Comparison of ENCODE assay signal across 25 mouse cellular contexts in genomic region chr1:118815015-118815414, GRCm38 (mm10).
"Had no signal": no experiment of that assay in that cellular context is flagged by ENCODE, and none has a peak within 500 bp of the region (broad histone marks: within the 10 kb centered on the region; RNA-seq: fewer than 3 reads in every experiment).

No protein-coding gene starts in this region.

- H3K36me3 ChIP-seq: heart, embryonic 10.5 days; heart, embryonic 12.5 days; hindbrain, embryonic 10.5 days; hindbrain, embryonic 12.5 days; intestine, embryonic 15.5 days; limb, embryonic 13.5 days; limb, embryonic 15.5 days; liver, embryonic 12.5 days had no signal

- H3K4me1 ChIP-seq: heart, embryonic 10.5 days; heart, embryonic 12.5 days; hindbrain, embryonic 10.5 days; hindbrain, embryonic 12.5 days; intestine, embryonic 15.5 days; limb, embryonic 15.5 days; liver, embryonic 12.5 days had no signal

- H3K4me3 ChIP-seq: heart, embryonic 10.5 days; heart, embryonic 12.5 days; hindbrain, embryonic 10.5 days; hindbrain, embryonic 12.5 days; intestine, embryonic 15.5 days; layer of hippocampus, adult 2 months; left cerebral cortex, adult 2 months; limb, embryonic 13.5 days; limb, embryonic 15.5 days; liver, embryonic 12.5 days had no signal

- ATAC-seq: hindbrain, embryonic 16.5 days; inflammation-experienced regulatory T-cells, adult 6 months; intestine, embryonic 15.5 days; intestine, postnatal 0 days; liver, embryonic 12.5 days had no signal

- DNase-seq: gastrocnemius, postnatal 14 days; gastrocnemius, postnatal 36 days; heart, adult 18-20 months; heart, postnatal 10 days; kidney, adult 18-20 months; kidney, adult 8-10 months; kidney, postnatal 10 days; kidney, postnatal 25 days; kidney, postnatal 4 days; left cerebral cortex, postnatal 4 days had no signal

- H3K9me3 ChIP-seq: heart, embryonic 10.5 days; hindbrain, embryonic 10.5 days; hindbrain, embryonic 12.5 days; intestine, embryonic 15.5 days; limb, embryonic 15.5 days; liver, embryonic 12.5 days had no signal

- H3K27me3 ChIP-seq: heart, embryonic 12.5 days; hindbrain, embryonic 12.5 days; intestine, embryonic 15.5 days; limb, embryonic 13.5 days; limb, embryonic 15.5 days; liver, embryonic 12.5 days had no signal

- H3K27ac ChIP-seq: heart, embryonic 10.5 days; hindbrain, embryonic 10.5 days; hindbrain, embryonic 12.5 days; hindbrain, embryonic 14.5 days; intestine, embryonic 15.5 days; layer of hippocampus, adult 2 months; left cerebral cortex, adult 2 months; limb, embryonic 13.5 days; limb, embryonic 15.5 days; liver, embryonic 12.5 days; liver, embryonic 14.5 days had no signal

- H3K9ac ChIP-seq: heart, embryonic 12.5 days; hindbrain, embryonic 12.5 days; hindbrain, embryonic 14.5 days; intestine, embryonic 15.5 days; limb, embryonic 13.5 days; limb, embryonic 15.5 days; liver, embryonic 12.5 days; liver, embryonic 14.5 days had no signal
